Mouse (Mus musculus) midbrain, postnatal 0 days (tissue): Measurements from ENCODE around the gene Hba-x. TPM values are rescaled to one million over a fixed set of nuclear protein-coding genes. Genes with fewer than 3 reads are reported as not detected.

ENCODE experiments used
- ATAC-seq: fragments of 200-750 bp; cut with Nextera tagmentation; 2 replicates; pipeline ENCODE4 v1.8.0; 2017; ENCODE audit warnings: moderate number of reproducible peaks, mild to moderate bottlenecking, moderate TSS enrichment, moderate library complexity; ENCODE audit not compliant: low FRiP score
- DNase-seq: peaks from one replicate; pipeline ENCODE4 v3.0.0-alpha.2; 2015; ENCODE audit warnings: low spot score
- H3K27ac ChIP-seq: fragments of 300-500 bp; sonication (generic); 2 replicates; pipeline ENCODE4 v1.5.1; 2014; ENCODE audit warnings: low read depth, mild to moderate bottlenecking, low read length, mixed read lengths
- H3K27me3 ChIP-seq: fragments of 300-500 bp; sonication (generic); 2 replicates; pipeline ENCODE4 v1.6.1; 2014; ENCODE audit warnings: low read length, control low read depth, mixed read lengths; ENCODE audit not compliant: insufficient read depth
- H3K36me3 ChIP-seq: fragments of 300-500 bp; sonication (generic); 2 replicates; pipeline ENCODE4 v1.6.1; 2014; ENCODE audit warnings: low read length, control low read depth, mixed read lengths; ENCODE audit not compliant: insufficient read depth
- H3K4me1 ChIP-seq: fragments of 300-500 bp; sonication (generic); 2 replicates; pipeline ENCODE4 v1.6.1; 2014; ENCODE audit warnings: mild to moderate bottlenecking, control low read depth, antibody characterized with exemption, low read length, mixed read lengths; ENCODE audit not compliant: insufficient read depth
- H3K4me2 ChIP-seq: fragments of 300-500 bp; sonication (generic); 2 replicates; pipeline ENCODE4 v1.6.1; 2014; ENCODE audit warnings: low read depth, mild to moderate bottlenecking, low read length, mixed read lengths; ENCODE audit not compliant: poor library complexity, severe bottlenecking
- H3K4me3 ChIP-seq: fragments of 300-500 bp; sonication (generic); 2 replicates; pipeline ENCODE4 v1.5.1; 2014; ENCODE audit warnings: low read depth, mild to moderate bottlenecking, low read length, moderate library complexity
- H3K9ac ChIP-seq: fragments of 300-500 bp; sonication (generic); replicated peaks from 2 replicates; pipeline ENCODE4 v1.6.1; 2014; ENCODE audit warnings: mild to moderate bottlenecking, low read length, moderate library complexity, mixed read lengths; ENCODE audit not compliant: poor library complexity, severe bottlenecking
- H3K9me3 ChIP-seq: fragments of 300-500 bp; sonication (generic); 2 replicates; pipeline ENCODE4 v1.6.1; 2016; ENCODE audit warnings: low read length, control low read depth
- CTCF ChIP-seq: IDR thresholded peaks from 2 replicates; pipeline ENCODE4 v1.5.1; 2016; ENCODE audit warnings: antibody characterized with exemption, mild to moderate bottlenecking
- WGBS: fragments of 180-500 bp; shearing (Covaris S2); extraction: QIAGEN DNeasy Blood & Tissue Kit; methylation state at CpG from one replicate; pipeline ENCODE4 v1.1.7; 2014; 5-methylcytosine and 5-hydroxymethylcytosine counted together
- polyA plus RNA-seq: library from polyadenylated mRNA; unstranded; fragments of >200 nt; fragmentation: Nextera tagmentation; extraction: Ambion mirVana; gene quantifications from 2 replicates; pipeline ENCODE4 v1.2.1, GENCODE M21; 2015
- total RNA-seq: library from RNA; depleted of rRNA; stranded (reverse); fragments of >200 nt; gene quantifications from 2 replicates; pipeline ENCODE4 v1.2.3, GENCODE M21; 2014

Gene Hba-x
- total and polyA plus RNA-seq, 2 experiments from 2014 or later = 0.38 to 0.49 TPM

DNA sequence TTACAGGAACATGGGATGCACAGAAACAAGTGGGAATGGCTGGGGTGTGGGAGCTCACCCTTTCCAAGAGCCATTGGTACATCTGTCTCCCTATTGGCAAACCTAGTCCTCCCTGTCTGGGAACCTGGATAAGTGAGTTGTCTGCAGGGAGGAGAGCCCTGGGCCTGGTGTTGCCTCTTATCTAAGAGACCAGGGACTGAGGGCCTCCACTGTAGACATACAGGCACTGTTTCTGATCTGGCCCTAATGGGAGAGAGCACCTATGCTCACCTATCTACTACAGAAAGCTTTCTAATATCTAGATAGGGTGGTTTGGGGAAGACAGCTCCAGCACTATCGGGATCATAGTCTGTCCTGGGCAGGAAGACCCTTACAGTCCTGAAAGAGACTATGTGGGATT lies 20.1 kb upstream of the Hba-x start:
- Histone ChIP-seq H3K36me3 (peaks cover 10% of the 10 kb centered on the region), H3K27me3 (no peaks in the 10 kb centered on the region)
- 95% methylated on average over 1 of the region's 1 CpGs for WGBS

DNA sequence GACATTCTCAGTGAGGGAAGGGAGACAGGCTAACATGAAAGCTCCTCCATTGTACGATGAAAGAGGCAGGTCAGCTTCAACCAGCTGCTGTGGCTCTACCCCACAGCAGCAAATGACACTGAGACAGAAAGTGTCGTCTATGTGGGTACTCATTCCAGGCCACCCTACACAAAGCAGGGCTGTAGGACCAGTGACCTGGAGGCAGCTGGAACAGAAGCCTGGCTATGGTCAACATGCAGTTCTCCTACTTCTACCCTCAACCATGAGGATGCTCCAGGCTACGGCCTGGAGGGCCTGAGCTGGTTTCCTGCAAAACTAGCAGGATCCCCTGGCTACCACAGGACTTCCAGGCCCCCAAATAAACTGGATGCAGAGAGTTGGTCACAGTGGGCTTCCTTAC lies 19.6 kb upstream of the Hba-x start:
- no peak overlapping the region for H3K27ac ChIP-seq
- H3K27me3 ChIP-seq = no peaks in the 10 kb centered on the region
- H3K9me3 ChIP-seq = no peaks in the 10 kb centered on the region
- TF ChIP-seq CTCF = no peak
- ATAC-seq (no peak), DNase-seq (no peak)
- no peak overlapping the region for H3K4me3 ChIP-seq
- H3K4me2 ChIP-seq = no peak overlapping the region
- H3K9ac ChIP-seq = no peak overlapping the region
- WGBS = 95% methylated on average over 3 of the region's 3 CpGs
- peaks cover 10% of the 10 kb centered on the region for H3K36me3 ChIP-seq
- H3K4me1 ChIP-seq = no peaks in the 10 kb centered on the region

More for the DNA sequence above, 20.1 kb upstream of the Hba-x start:
- Histone ChIP-seq H3K4me2 (no peak overlapping the region), H3K27ac (no peak overlapping the region), H3K9me3 (no peaks in the 10 kb centered on the region), H3K9ac (no peak overlapping the region), H3K4me3 (no peak overlapping the region), H3K4me1 (no peaks in the 10 kb centered on the region)
- DNase-seq (no peak), ATAC-seq (no peak)
- no peak for TF ChIP-seq CTCF

DNA sequence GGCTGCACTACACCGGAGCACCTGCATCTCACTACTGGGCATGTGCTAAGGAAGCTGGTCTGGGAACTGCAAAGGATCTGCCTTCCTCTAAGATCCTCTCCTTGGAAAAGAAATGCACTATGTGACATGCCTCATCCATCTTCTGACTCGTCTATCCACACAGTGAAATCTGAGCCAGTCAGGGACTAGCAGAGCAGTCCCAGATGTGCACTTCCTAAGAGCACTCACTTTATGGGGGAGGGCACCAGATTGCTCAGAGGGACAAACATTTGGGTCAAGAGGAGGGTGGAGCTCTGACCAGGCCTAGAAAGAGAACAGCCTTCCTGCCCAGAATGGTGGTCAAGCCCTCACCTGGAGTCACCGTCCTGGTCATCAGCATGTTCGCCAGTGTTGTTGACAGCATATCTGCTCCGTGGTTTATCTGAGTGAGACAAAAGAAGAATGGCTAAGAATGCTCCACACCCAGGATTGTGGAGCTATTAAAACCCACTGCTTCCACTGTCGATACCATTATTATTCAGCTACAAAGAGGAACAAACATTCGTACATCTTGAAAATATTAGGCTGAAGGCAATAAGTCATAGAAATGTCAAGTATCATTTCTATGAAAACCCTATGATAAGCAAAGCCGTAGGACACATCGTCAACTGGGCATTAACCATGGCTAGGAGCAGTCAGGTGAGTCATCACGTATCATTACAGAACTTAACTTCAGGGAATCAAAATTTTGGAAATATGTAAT lies 13.4 kb upstream of the Hba-x start:
- Histone ChIP-seq H3K27me3 (no peaks in the 10 kb centered on the region), H3K9ac (no peak overlapping the region), H3K4me2 (no peak overlapping the region), H3K4me1 (no peaks in the 10 kb centered on the region), H3K9me3 (no peaks in the 10 kb centered on the region), H3K36me3 (peaks cover 17% of the 10 kb centered on the region), H3K27ac (no peak overlapping the region), H3K4me3 (no peak overlapping the region)
- TF ChIP-seq CTCF = no peak
- DNase-seq (no peak), ATAC-seq (no peak)
- WGBS = 94% methylated on average over 10 of the region's 10 CpGs

- Histone ChIP-seq H3K4me2 (no peak overlapping the region), H3K9me3 (no peaks in the 10 kb centered on the region), H3K36me3 (peaks cover 14% of the 10 kb centered on the region), H3K4me3 (no peak overlapping the region), H3K4me1 (no peaks in the 10 kb centered on the region), H3K9ac (no peak overlapping the region), H3K27me3 (no peaks in the 10 kb centered on the region), H3K27ac (no peak overlapping the region)
- no peak for TF ChIP-seq CTCF
- WGBS = 94% methylated on average over 3 of the region's 3 CpGs
- DNase-seq (no peak), ATAC-seq (no peak)
Observed at GRCm38 (mm10) chr11:32265117-32265738, 11.0 kb upstream of the Hba-x start.

DNA sequence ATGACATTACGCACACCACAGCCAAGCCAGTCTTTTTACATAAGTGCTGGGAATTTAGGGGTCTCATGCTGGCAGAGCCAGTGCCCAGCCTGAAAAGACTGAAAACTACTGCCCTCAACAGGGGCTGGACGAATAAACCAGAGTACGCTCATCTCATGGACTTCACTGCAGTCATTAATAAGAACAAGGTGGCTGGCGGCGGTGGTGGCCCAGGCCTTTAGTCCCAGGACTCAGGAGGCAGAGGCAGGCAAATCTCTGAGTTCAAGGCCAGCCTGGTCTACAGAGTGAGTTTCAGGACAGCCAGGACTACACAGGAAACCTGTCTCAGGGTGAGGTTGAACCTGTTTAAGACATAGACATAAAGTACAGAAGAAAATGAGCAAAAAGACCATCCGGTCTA lies 10.0 kb upstream of the Hba-x start:
- DNase-seq = no peak
- Histone ChIP-seq H3K27ac (no peak overlapping the region), H3K4me3 (no peak overlapping the region), H3K27me3 (no peaks in the 10 kb centered on the region), H3K9me3 (no peaks in the 10 kb centered on the region), H3K4me2 (no peak overlapping the region), H3K4me1 (no peaks in the 10 kb centered on the region), H3K36me3 (peaks cover 7% of the 10 kb centered on the region), H3K9ac (no peak overlapping the region)
- WGBS = 91% methylated on average over 6 of the region's 6 CpGs
- ATAC-seq = no peak
- no peak for TF ChIP-seq CTCF

DNA sequence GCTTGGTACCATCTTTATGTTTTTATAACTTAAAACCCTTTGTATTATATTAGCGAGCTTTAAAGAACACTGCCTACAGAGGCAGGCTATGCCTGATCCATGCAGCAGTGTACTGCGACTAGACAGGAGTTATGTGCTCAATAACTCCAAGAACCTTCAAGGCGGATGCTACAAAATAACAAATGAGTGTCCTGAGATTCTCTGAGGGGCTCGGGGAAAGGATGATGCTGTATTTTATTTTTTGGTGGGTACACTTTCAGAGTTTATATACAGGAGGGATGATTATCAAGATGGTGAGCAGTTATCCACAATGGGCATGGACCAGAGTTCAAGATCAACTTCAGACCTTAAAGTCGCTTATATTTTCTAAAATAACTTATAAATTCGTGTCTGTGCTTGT lies 9.4 kb upstream of the Hba-x start:
- Histone ChIP-seq H3K4me1 (no peaks in the 10 kb centered on the region), H3K27me3 (no peaks in the 10 kb centered on the region), H3K9me3 (no peaks in the 10 kb centered on the region), H3K9ac (peak overlapping the region; percentile 92), H3K4me2 (peak overlapping the region; percentile 58), H3K27ac (peak overlapping the region; percentile 92), H3K36me3 (peaks cover 7% of the 10 kb centered on the region), H3K4me3 (peak overlapping the region; percentile 61)
- ATAC-seq = 0 out of 2 replicates have a peak, but pooled peaks have one; percentile 1
- WGBS = 27% methylated on average over 6 of the region's 6 CpGs
- no peak for DNase-seq
- TF ChIP-seq CTCF = no peak
